Mouse (Mus musculus) ovary, adult 18-20 months (tissue): ENCODE results near the gene Stx17.
A peak's percentile ranks its signal among the peaks of the same experiment; 100 is the strongest.

Source experiments
- DNase-seq: peaks from one replicate; pipeline ENCODE4 v3.0.0; 2022; ENCODE audit warnings: low spot score, mixed read lengths

Gene Stx17

GRCm38 (mm10) chr4:48124773-48125469 is at the start of gene Stx17:
Gene Stx17, plus strand, starts transcription at chr4:48124915.
- DNase-seq: peak; percentile 74

- no peak for DNase-seq
Measured at GRCm38 (mm10) chr4:48076693-48077471, 47.8 kb upstream of the Stx17 start.

GRCm38 (mm10) chr4:48078213-48078612 is 46.5 kb upstream of the Stx17 start:
- DNase-seq: no peak

- no peak for DNase-seq
Measured at GRCm38 (mm10) chr4:48079285-48080039, 45.3 kb upstream of the Stx17 start.

- DNase-seq: no peak
Measured at GRCm38 (mm10) chr4:48083452-48083851, 41.3 kb upstream of the Stx17 start.

GRCm38 (mm10) chr4:48086609-48087008 is 38.1 kb upstream of the Stx17 start:
- no peak for DNase-seq

- no peak for DNase-seq
Measured at GRCm38 (mm10) chr4:48087497-48087896, 37.2 kb upstream of the Stx17 start.

GRCm38 (mm10) chr4:48093221-48093620 is 31.5 kb upstream of the Stx17 start:
- DNase-seq: no peak

- DNase-seq: no peak
Measured at GRCm38 (mm10) chr4:48100217-48100616, 24.5 kb upstream of the Stx17 start.

- no peak for DNase-seq
Measured at GRCm38 (mm10) chr4:48101981-48102380, 22.7 kb upstream of the Stx17 start.

- DNase-seq: no peak
Measured at GRCm38 (mm10) chr4:48105387-48105786, 19.3 kb upstream of the Stx17 start.

GRCm38 (mm10) chr4:48107086-48107485 is 17.6 kb upstream of the Stx17 start:
- no peak for DNase-seq

- no peak for DNase-seq
Measured at GRCm38 (mm10) chr4:48108591-48108990, 16.1 kb upstream of the Stx17 start.

GRCm38 (mm10) chr4:48110331-48110730 is 14.4 kb upstream of the Stx17 start:
- no peak for DNase-seq

- no peak for DNase-seq
Measured at GRCm38 (mm10) chr4:48116191-48116590, 8.5 kb upstream of the Stx17 start.

GRCm38 (mm10) chr4:48124416-48124772 is 321 bp upstream of the Stx17 start:
- no peak for DNase-seq

GRCm38 (mm10) chr4:48130314-48130713 is 5.6 kb downstream of the Stx17 start:
- DNase-seq: no peak

- DNase-seq: no peak
Measured at GRCm38 (mm10) chr4:48131606-48132005, 6.9 kb downstream of the Stx17 start.

GRCm38 (mm10) chr4:48132721-48133120 is 8.0 kb downstream of the Stx17 start:
- no peak for DNase-seq

GRCm38 (mm10) chr4:48149492-48149891 is 24.8 kb downstream of the Stx17 start:
- DNase-seq: no peak

- DNase-seq: no peak
Measured at GRCm38 (mm10) chr4:48153229-48153628, 28.5 kb downstream of the Stx17 start.

GRCm38 (mm10) chr4:48155864-48156263 is 31.1 kb downstream of the Stx17 start:
- DNase-seq: no peak

GRCm38 (mm10) chr4:48160386-48160785 is 35.7 kb downstream of the Stx17 start:
- DNase-seq: no peak
